Mouse (Mus musculus) liver, embryonic 14.5 days (tissue): Measurements from ENCODE around the gene Evl.

Experiments
- CTCF ChIP-seq: IDR thresholded peaks from 2 replicates; pipeline ENCODE4 v1.5.1; 2016; ENCODE audit warnings: antibody characterized with exemption, low read depth, control low read depth
- EP300 ChIP-seq: IDR thresholded peaks from 2 replicates; pipeline ENCODE4 v1.6.1; 2016; ENCODE audit warnings: antibody characterized with exemption, low read depth

DNA sequence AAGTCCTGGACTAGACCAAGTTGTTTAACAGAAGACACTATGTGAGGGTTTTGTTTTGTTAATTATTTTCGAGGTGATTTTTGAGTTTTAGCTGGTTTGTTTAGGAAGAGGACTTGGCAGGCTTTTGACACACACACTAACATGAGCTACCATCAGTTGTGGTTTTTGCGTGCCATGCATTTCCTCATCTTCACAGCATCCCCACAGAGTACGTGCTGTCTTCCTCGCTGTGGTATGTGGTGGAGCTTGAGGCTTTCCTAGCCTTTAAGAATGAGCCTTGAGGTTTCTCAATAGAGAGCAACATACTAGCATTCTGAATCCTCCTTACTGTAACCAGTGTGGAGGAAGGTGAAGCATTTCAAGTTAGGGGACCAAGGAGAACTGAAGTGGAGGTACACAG is 46.3 kb downstream of the Evl start:
- TF ChIP-seq CTCF: no peak
- TF ChIP-seq EP300: no peak
